Mouse (Mus musculus) cerebellum, postnatal 14 days (tissue): ENCODE data around the gene Myog.

ENCODE experiments used
- DNase-seq, 2 experiments: peaks; one replicate each; pipeline ENCODE4 v3.0.0; 2021; ENCODE audit warnings: mixed read lengths in 2 of 2

Myog gene

DNA sequence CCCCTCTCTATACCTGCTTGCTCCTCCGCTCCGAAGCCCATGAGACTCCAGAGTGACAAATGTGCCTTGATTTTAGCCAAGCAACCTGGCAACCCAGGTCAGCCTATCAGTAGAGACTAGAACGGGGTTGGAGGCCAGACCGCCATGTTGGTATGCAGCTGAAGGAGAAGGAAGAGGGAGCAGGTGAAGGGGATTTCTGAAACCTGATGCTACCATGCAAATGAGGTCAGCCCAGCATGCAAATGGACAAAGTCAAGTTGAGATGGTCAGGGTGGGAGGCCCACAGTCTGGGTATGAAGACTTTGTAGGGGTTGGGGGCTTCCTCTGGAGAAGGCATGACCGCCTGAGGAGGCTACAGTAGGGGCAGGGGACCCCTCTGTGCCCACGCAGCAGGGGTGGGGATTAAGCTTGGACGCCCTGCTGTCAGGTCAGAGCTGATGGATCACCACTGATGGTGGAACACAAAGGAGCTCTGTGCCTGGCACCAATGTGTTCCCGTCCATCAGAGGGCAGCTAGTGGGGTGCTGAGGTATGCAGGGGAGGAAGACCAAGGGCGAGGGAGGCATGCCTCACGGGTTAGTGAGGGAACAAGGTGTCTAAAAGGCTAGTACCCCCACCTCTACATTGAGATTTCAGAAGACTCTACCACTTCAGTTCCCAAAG, 4.2 kb upstream of the Myog start:
- DNase-seq: no peak

DNA sequence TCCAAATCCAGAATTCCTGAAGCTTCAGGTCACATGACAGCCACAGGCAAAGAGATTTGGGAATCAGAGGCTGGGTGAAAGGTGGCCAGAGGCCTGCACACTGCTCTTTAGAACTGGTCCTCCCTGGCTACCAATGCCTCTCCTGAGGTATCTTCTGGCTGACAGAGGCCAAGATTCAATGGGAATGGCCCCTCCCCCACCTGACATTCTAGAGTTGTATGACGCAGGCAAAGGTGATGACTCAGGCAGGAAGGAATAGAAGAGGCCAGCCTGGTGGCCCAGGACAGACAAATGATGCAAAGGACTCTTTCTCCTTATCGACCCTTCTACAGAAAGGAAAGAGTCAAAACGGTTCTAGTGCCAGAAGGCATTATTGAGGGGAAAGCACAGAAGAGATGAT, 1.6 kb upstream of the Myog start:
- no peak for DNase-seq

GRCm38 (mm10) chr1:134290300-134290699, 511 bp downstream of the Myog start:
- DNase-seq: no peak

GRCm38 (mm10) chr1:134290909-134291308, 1.1 kb downstream of the Myog start:
- peak; percentile 70 to 82 for DNase-seq

DNA sequence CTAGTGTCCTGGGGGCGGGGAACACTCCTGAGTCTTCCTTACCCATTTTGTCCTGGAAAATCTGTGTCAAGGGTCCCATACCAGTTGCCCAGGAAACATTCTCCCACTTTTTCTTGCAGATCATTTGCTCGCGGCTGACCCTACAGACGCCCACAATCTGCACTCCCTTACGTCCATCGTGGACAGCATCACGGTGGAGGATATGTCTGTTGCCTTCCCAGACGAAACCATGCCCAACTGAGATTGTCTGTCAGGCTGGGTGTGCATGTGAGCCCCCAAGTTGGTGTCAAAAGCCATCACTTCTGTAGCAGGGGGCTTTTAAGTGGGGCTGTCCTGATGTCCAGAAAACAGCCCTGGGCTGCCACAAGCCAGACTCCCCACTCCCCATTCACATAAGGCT, 1.8 kb downstream of the Myog start:
- DNase-seq: no peak

- no peak for DNase-seq
These were observed 2.3 kb downstream of the Myog start for GRCm38 (mm10) chr1:134292073-134292472.

DNA sequence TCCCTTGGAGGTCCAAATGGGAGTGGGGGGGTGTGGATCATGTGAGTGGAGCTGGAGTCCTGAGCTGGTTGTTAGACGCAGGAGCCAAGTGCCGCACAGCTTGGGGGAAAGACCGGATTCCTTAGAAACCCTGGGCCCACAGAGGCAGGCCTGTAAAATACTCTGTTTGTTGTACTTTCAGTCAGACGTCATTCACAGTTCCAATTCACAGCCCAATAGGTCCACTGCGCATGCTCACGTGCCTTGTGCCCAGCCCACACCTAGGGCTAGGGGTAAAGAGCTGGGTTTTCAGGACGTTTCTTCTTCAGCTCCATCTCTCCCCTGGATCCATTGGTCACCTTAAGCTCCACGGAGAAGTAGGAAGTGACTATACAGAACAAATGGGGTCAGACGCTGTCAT, 2.8 kb downstream of the Myog start:
- no peak for DNase-seq

GRCm38 (mm10) chr1:134293276-134293675, 3.5 kb downstream of the Myog start:
- no peak for DNase-seq

DNA sequence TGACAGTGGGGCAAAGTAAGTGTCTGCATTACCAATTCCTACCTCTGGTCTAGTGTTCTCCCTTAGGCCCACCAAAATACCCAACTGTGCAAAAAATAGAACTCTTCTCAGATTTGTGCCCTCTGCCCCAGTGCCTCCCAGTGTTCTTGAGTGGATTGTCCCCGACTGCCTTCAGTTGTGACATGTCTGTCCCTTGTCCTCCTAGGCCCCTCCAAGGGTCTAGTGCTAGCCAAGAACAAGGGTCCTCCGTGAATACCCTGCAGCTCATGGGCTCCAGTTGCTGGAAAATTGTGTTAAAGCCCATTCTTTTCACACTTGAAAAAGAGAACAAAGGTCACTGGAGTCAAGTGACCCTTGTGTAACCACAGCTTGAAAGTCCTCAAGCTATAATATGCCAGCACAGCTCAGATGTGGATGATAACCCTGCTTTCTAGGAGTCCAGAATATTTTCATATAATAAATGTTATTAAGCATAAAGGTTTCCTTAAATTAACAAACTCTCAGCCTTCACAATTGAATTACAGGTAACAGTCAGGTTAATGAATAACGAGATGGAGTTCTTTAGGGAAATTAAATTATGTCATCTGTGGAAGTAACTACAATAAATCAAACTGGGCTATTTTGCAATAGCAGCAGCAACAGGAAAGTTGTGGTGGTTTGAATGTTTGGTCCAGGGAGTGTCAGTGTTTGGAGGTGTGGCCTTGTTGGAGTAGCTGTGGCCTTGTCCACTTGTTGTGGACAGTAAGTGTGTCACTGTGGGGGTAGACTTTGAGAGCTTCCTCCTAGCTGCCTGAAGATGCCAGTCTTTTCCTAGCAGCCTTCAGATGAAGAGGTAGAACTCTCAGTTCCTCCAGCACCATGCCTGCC, 4.2 kb downstream of the Myog start:
- no peak for DNase-seq

GRCm38 (mm10) chr1:134297265-134297664, 7.5 kb downstream of the Myog start:
- peak; percentile 94 for DNase-seq

- peak; percentile 56 to 57 for DNase-seq
These were observed 9.0 kb downstream of the Myog start for GRCm38 (mm10) chr1:134298636-134299411.

DNA sequence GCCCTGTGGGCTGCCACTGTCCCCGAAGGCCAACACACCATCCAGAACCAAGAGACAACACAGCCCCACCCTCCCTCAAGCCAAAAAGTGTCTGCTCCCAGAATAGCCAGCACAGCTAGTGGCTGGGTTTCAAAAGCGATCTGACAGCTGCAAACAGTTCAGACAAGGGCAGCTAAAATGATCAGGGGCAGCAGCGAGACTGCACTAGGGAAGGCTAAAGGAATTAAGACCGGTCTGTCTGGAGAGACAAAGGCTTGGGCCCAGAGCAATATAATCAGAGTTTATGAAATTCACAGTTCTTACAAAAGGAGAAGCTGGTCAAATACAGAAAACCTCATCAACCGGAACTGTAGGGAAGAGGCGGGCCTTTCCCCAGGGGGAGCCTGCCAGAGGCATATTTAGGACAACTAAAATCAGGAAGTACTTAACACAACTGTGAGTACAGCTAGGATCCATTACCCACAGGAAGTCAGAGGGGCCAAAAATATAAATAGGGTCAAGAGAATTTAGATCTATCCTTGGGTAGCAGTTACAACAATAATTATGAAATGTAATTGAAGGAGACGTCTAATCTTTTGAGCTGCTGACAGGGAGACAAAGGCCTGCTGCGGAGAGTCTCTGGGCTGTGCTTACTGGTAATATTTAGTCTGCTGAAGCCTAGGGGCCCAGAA, 12.9 kb downstream of the Myog start:
- DNase-seq: no peak

- no peak for DNase-seq
These were observed 15.2 kb downstream of the Myog start for GRCm38 (mm10) chr1:134304940-134305339.

GRCm38 (mm10) chr1:134307409-134307808, 17.6 kb downstream of the Myog start:
- DNase-seq: no peak

GRCm38 (mm10) chr1:134310291-134310690, 20.5 kb downstream of the Myog start:
- DNase-seq: no peak

DNA sequence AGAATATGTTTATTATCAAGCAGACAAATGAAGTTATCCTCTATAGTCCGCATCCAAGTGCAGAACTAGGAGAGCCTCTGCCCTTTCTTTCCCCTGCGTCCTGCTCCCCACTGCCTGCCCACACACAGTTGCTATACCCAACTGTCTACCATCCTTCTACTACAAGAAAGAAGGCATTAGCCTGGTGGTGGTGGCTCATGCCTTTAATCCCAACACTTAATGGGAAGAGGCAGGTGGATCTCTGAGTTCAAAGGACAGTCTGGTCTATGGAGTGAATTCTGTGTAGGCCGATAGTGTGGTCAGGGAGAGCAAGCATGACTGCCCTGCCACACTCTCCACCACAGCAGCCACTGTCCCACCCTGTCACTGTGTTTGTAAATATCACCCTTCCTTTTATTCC, 20.9 kb downstream of the Myog start:
- DNase-seq: no peak

- DNase-seq: no peak
These were observed 22.0 kb downstream of the Myog start for GRCm38 (mm10) chr1:134311760-134312159.

GRCm38 (mm10) chr1:134315181-134315580, 25.4 kb downstream of the Myog start:
- DNase-seq: no peak

DNA sequence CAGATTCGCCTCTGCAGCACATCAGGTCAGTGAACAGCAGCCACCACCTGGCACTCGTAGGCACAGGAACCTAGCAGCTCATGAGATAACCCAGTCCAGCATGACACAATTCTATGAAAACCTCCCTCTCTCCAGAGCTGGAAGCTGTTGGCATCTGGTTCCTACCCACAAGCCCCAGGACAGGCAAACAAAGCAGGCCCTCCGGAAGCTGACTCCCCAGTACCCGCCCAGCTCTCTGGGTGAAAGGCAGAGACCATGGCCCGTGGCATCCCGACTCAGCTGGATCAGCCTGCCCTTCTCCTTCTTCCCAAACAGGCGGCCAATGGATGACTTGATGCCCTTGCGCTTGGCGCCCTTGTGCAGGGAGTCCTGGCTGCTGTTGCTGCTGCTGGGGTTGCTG, 26.6 kb downstream of the Myog start:
- no peak for DNase-seq

- no peak for DNase-seq
These were observed 28.5 kb downstream of the Myog start for GRCm38 (mm10) chr1:134318261-134318660.

DNA sequence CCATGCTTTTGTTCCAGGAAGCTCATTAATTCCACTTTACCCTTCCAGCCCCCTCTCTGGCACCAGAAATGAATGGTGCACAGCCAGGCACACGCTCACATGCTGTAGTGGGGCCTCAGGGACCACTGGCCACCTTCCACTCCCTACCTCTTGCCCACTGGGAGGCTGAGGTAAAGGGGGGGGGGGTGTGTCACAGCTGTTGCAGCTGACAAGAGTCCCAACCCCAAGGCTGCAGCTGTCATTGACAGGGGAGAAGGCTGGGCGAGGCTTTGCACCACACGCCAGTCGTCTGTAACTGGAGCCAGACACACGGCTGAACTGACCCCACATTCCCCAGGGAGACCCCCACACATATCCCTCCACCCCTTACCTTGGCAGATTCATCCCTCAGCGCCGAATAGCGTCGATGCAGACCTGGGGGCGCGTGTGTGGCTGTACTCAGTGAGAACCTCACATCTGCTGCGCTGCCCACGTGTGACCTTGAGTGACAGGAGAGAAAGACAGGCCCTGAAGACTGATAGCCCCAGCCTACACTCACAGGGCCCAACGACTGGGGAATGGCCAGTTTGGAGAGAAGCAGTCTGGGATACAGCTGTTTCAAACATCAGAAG, 31.0 kb downstream of the Myog start:
- no peak for DNase-seq

DNA sequence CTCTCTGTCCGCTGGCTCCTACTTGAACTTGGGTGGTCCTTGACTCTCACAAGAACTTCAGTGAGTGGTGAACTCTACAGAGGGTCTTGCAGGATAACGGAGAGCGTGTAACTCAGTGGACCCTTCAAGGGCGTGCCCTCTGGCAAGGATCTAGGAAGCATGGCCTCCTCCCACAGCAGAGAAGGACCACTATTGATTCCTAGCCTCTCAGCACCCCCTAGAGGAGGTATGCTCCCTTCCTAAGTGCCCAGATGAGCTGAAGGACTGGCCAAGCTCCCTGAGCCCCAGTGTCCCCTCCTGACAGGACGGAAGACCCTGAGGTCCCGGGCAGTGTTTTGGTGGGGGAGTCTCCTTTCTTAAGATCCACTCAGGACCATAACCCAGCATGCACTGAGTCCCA, 32.8 kb downstream of the Myog start:
- peak in 1 of 2 experiments; percentile 63 for DNase-seq
